Mouse (Mus musculus): ENCODE results near the gene Arhgap8. TPM values are rescaled to one million over a fixed set of nuclear protein-coding genes. Genes with fewer than 3 reads are reported as not detected.

Arhgap8 gene
- total RNA-seq (2021): under 1 TPM; 0.25 to 0.33 TPM

GRCm38 (mm10) chr15:84719791-84720190, at the start of gene Arhgap8:
TSS of gene Arhgap8 (plus strand) at chr15:84720052.
- DNase-seq (ENCODE audit: extremely low spot score in 1 of 2, low spot score in 1 of 2): no peak

- DNase-seq (ENCODE audit: extremely low spot score in 1 of 2, low spot score in 1 of 2): no peak
Observed at GRCm38 (mm10) chr15:84670657-84671055, 49.2 kb upstream of the Arhgap8 start.

DNA sequence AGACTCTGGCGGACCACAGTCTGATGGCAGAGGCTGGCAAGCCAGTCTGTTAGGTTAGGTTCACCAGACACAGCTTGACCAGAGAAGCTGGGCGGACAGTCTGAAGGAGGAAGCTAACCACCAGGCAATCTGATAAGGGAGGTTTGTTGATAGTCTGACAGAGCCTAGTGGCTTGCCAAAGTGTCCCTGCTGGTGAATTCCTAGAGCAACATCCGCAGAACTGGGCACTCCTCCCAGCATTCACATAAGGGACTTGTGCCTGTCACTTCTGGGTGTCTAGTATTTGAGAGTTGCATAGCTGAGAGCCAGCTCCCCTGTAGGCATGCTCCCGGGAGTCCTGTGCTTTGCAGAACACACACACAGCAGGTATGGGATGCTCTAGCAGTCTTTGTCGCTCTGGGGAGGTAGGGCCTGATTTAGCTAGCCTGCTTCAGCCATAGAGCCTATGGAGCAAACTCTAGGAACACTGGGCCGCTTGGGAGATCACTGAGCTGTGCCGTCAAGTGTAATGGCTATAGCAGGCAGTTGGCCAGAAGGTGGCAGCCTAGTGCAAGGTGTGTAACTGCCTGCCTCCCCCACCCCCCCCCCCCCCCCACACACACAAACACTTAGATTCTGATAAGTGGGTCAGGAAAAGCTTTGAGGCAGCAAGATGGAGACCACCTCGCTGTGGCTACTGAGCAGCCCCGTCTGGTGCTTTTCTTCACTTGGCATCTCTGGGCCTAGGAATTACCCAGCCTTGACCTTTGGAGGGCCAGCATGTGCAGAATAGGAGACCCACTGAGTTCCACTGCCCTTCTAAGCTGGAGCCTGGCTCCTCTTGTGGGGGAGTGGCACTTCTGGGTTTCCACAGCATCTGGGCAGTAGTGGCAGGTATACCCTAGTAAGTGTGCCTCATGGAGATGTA, 48.2 kb upstream of the Arhgap8 start:
- peak in 1 of 2 experiments; percentile 55 for DNase-seq (ENCODE audit: extremely low spot score in 1 of 2, low spot score in 1 of 2)

- DNase-seq (ENCODE audit: extremely low spot score in 1 of 2, low spot score in 1 of 2): no peak
Observed at GRCm38 (mm10) chr15:84672308-84672615, 47.6 kb upstream of the Arhgap8 start.

- no peak for DNase-seq (ENCODE audit: extremely low spot score in 1 of 2, low spot score in 1 of 2)
Observed at GRCm38 (mm10) chr15:84672616-84673015, 47.2 kb upstream of the Arhgap8 start.

GRCm38 (mm10) chr15:84674329-84675067, 45.4 kb upstream of the Arhgap8 start:
- no peak for DNase-seq (ENCODE audit: extremely low spot score in 1 of 2, low spot score in 1 of 2)

DNA sequence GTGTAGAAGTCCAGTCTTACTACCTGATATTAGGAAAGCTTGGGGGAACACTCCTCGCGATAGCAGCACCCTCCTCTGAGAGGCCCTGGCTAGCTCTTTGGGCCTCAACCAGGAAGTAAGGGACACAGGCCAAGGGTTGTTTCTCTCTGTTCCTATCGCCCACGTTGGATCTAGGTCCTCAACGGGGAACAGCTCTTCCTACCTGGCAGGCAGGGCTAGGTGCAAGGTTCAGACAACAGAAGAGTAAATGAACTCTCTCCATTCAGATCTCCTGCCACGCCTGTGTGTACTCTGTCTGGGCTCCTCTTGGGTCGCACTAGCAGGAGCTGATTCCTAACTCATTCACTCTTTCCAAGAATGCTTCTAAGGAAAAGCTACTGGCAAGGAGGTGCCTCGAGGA, 44.5 kb upstream of the Arhgap8 start:
- DNase-seq (ENCODE audit: extremely low spot score in 1 of 2, low spot score in 1 of 2): no peak

DNA sequence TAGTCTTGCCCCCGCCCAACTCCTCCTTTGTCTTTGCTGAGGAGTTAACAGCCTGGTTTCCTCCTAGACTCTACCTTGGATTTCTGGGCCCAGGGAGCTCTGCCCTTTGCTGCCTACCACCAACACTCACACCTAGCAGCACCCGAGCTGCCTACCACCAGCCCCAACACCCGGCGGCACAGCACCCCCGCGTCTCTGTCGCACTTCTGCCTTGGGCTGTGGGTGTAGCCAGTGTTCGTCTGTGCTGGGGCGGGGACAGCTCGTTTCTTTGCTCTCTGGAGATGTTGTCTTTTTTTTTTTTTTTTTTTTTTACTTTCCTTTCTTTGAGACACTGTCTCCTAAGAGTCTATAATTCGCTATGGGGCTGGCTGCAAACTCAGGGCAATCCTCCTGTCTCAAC, 41.9 kb upstream of the Arhgap8 start:
- no peak for DNase-seq (ENCODE audit: extremely low spot score in 1 of 2, low spot score in 1 of 2)

DNA sequence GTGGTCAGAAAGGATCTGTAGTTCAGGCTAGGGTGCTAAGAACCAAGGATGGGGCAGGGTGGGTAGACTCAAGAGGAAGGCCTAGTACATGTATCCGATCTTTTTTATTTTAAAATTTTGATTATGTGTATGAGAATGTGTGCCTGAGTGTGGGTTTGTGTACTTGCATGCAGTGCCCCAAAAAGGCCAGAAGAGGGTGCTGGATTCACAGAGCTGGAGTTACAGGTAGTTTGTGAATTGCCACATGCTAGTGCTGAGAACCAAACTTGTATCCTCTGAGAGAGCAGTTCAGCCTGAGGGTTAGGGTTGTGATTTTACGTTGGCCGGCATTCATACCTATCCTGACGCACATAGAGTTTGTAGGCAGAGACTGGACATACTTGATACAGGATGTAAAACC, 40.8 kb upstream of the Arhgap8 start:
- DNase-seq (ENCODE audit: extremely low spot score in 1 of 2, low spot score in 1 of 2): no peak

- no peak for DNase-seq (ENCODE audit: extremely low spot score in 1 of 2, low spot score in 1 of 2)
Observed at GRCm38 (mm10) chr15:84679794-84680193, 40.1 kb upstream of the Arhgap8 start.

DNA sequence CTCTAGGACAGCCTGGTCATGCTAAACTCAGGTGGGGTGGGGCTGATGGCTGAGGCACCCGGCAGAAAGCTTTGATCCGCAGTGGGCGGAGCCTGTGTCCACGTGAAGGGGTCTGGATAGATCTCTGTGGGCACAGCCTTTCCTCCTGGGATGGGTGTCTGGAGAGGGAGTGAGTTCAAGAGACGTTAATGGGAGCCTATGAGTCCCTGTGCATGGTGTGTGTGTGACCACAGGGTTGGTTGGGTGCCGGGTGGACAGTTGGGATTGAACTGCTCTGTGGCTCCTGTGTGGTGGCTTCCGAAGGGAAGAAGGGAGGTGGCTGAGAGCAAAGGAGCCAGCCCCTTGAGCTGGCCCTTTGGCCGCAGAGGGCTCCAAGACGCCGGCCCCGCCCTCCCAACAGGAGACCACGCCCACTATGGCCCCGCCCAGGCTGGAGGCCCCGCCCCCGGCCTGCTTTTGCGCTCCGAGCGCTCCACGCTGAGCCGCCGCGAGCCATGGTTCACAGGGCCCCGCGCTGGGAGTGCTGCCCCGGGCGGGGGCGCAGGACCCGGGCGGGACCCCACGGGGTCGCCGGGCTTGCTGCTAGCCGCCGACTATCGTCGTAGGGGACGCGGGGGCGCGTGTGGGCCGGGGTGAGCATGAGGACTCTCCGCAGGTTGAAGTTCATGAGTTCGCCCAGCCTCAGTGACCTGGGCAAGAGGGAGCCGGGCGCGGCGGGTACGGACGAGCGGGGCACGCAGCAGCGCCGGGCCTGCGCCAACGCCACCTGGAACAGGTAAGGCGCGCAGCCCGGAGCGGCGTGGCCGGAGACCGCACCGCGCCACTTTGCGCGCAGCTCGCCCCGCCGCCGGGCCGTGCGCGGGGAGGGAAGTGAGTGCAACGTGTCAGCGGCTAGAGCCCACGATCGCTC, 39.1 kb upstream of the Arhgap8 start:
- peak; percentile 37 to 67 for DNase-seq (ENCODE audit: extremely low spot score in 1 of 2, low spot score in 1 of 2)

DNA sequence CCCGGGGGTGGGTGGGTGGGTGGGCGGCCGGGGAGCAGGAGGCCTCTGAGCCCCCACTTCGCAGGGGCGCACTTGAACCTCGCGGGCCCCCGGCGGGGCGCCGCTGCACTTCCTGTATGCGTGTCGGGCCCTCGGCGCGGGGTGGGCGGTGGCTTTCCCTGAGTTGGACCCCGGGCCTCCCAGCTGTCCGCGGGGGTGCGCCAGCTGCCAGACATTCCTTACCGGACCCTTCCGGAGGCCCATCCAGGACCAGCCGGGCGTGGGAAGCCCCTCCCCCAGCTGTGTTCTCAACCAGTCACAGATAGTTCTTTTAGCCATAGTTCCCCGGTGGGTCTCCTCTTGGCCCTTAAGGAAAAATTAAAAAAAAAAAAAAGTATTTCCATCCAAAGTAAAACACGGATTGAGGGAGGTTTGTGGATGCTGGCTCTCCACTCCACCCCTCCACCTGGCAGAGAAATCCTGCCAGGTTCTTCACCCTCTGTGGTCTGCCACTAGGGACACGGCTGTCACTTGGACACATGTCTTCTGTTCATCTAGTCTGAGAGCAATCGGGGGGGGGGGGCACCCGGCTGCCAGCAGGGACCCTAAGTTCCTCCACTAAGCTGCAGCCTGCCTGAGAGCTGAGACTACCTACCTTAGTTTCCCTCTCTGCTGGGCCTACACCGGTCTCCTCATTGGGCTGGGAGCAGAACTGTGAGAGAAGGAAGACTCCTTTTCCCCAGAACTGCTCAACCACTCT, 38.2 kb upstream of the Arhgap8 start:
- no peak for DNase-seq (ENCODE audit: extremely low spot score in 1 of 2, low spot score in 1 of 2)

DNA sequence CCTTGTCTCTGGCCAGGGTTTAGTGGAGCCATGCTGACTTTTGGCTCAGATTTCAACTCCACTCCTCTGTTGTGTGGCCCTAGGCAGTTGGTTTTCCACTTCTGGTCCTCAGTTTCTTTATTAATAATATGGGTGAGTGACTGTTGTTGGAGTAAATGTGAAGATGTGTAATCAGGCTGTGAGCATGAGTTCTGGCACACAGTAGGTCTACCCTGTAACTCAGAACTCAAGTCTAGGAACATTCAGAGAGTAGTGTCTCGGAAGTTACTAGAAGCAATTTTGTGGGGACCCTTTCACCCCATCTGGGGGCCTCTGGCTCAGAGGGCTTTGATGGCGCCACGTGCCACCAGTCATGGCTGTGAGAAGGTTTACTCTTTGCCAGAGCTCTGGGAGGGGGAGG, 37.6 kb upstream of the Arhgap8 start:
- DNase-seq (ENCODE audit: extremely low spot score in 1 of 2, low spot score in 1 of 2): no peak

- DNase-seq (ENCODE audit: extremely low spot score in 1 of 2, low spot score in 1 of 2): no peak
Observed at GRCm38 (mm10) chr15:84682821-84683220, 37.0 kb upstream of the Arhgap8 start.

- DNase-seq (ENCODE audit: extremely low spot score in 1 of 2, low spot score in 1 of 2): no peak
Observed at GRCm38 (mm10) chr15:84684520-84684919, 35.3 kb upstream of the Arhgap8 start.

GRCm38 (mm10) chr15:84685417-84685816, 34.4 kb upstream of the Arhgap8 start:
- no peak for DNase-seq (ENCODE audit: extremely low spot score in 1 of 2, low spot score in 1 of 2)

DNA sequence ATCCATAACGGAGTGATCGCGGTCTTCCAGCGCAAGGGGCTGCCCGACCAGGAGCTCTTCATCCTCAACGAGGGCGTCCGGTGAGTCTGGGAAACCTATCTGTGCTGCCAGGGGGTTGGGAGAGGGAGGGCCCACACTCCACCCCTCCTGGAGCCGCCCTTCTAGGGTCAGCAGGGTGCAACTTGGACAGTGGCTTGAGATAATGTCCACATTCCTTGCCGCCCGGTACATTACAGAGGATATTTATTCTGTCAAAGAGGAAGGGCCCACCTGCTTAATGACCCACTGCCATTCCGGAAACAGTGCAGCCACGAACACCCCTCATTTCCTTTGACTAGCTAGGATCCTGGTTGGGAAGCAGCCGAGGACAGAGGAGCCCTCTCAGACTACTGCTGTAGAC, 31.9 kb upstream of the Arhgap8 start:
- no peak for DNase-seq (ENCODE audit: extremely low spot score in 1 of 2, low spot score in 1 of 2)

GRCm38 (mm10) chr15:84689356-84689755, 30.5 kb upstream of the Arhgap8 start:
- no peak for DNase-seq (ENCODE audit: extremely low spot score in 1 of 2, low spot score in 1 of 2)

- no peak for DNase-seq (ENCODE audit: extremely low spot score in 1 of 2, low spot score in 1 of 2)
Observed at GRCm38 (mm10) chr15:84691513-84691912, 28.3 kb upstream of the Arhgap8 start.

- DNase-seq (ENCODE audit: extremely low spot score in 1 of 2, low spot score in 1 of 2): no peak
Observed at GRCm38 (mm10) chr15:84692645-84693044, 27.2 kb upstream of the Arhgap8 start.
